Mouse (Mus musculus) thymus, adult 2 months (tissue): ENCODE measurements around the gene Akr1c14. TPM values are rescaled to one million over a fixed set of nuclear protein-coding genes. Genes with fewer than 3 reads are reported as not detected.

Experiments used
- DNase-seq: peaks from one replicate; pipeline ENCODE4 v3.0.0; 2021
- H3K27ac ChIP-seq: fragments of 200-500 bp; 2 replicates; pipeline ENCODE4 v1.5.1; 2012; ENCODE audit warnings: low read length, control low read depth; ENCODE audit not compliant: control insufficient read depth, insufficient read depth
- H3K27me3 ChIP-seq: fragments of 200-500 bp; 2 replicates; pipeline ENCODE4 v1.6.1; 2012; ENCODE audit warnings: mild to moderate bottlenecking, low read length, moderate library complexity, mixed read lengths; ENCODE audit not compliant: control insufficient read depth, insufficient read depth
- H3K36me3 ChIP-seq: fragments of 200-500 bp; 2 replicates; pipeline ENCODE4 v1.6.1; 2012; ENCODE audit warnings: mild to moderate bottlenecking, low read length, moderate library complexity; ENCODE audit not compliant: control insufficient read depth, insufficient read depth
- H3K4me1 ChIP-seq: fragments of 200-500 bp; replicated peaks from 2 replicates; pipeline ENCODE4 v1.6.1; 2012; ENCODE audit warnings: low read length; ENCODE audit not compliant: control insufficient read depth, insufficient read depth
- H3K4me3 ChIP-seq: fragments of 200-500 bp; 2 replicates; pipeline ENCODE4 v1.5.1; 2012; ENCODE audit warnings: mild to moderate bottlenecking, low read length, control low read depth, moderate library complexity; ENCODE audit not compliant: control insufficient read depth, insufficient read depth
- CTCF ChIP-seq: fragments of 200-500 bp; IDR thresholded peaks from 2 replicates; pipeline ENCODE4 v1.5.1; 2012; ENCODE audit warnings: mild to moderate bottlenecking, control low read depth, low read length, moderate library complexity, borderline replicate concordance; ENCODE audit not compliant: control insufficient read depth, poor library complexity, insufficient read depth; ENCODE audit errors: extremely low read depth
- POLR2A ChIP-seq: fragments of 200-500 bp; IDR thresholded peaks from 2 replicates; pipeline ENCODE4 v1.6.1; 2012; ENCODE audit warnings: mild to moderate bottlenecking, low read length, control low read depth, moderate library complexity; ENCODE audit not compliant: control insufficient read depth, poor library complexity, insufficient read depth; ENCODE audit errors: extremely low read depth
- WGBS: fragments of 180-500 bp; shearing (Covaris S2); methylation state at CpG from one replicate; pipeline ENCODE4 v1.1.7; 2018; 5-methylcytosine and 5-hydroxymethylcytosine counted together
- polyA plus RNA-seq: library from polyadenylated mRNA; depleted of rRNA; stranded (reverse); fragments of >200 nt; gene quantifications from 2 replicates; pipeline ENCODE4 v1.2.3, GENCODE M21; 2012; rRNA removed

Akr1c14 gene
- polyA plus RNA-seq, 1 experiment = 0.19 TPM

DNA sequence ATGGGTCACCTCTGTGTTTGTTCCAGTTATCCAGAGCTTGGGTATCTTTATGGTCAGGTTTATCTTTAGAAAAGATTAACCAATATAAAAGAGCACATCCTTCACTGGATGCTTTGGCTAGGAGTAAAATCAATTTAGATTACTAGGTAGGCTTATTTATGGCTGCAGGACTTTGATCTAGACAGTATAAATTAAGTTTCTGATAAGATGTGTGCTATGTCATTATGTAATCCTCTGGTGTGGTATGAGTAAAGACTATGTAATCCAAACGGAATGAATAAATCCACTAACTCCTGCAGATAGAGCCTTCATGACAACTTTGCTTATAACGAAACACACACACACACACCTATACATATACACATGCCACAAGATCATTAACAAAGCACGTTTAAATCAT, 82.9 kb downstream of the Akr1c14 start:
- Histone ChIP-seq H3K27me3 (no peaks in the 10 kb centered on the region), H3K36me3 (no peaks in the 10 kb centered on the region), H3K27ac (no peak overlapping the region), H3K4me1 (no peaks in the 10 kb centered on the region), H3K4me3 (no peak overlapping the region)
- 77% methylated on average over 3 of the region's 3 CpGs for WGBS
- TF ChIP-seq CTCF (no peak), POLR2A (no peak)
- no peak for DNase-seq

DNA sequence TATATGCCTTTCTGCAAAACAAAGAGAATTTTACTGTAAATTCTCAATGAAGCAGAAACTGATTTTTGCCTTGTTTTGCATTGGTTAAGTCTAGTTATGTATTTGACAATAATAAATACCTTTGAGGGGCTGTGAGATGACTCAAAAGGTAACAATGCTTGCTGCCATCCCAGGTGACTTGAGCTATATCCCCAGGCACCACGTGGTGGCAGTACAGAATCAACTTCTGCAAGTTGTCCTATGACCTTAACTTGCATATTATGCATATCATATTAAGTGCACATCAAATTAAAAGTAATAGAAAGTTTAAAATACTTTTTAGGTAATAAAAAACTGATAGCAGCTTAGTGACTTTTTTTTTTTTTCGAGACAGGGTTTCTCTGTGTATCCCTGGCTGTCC, 84.3 kb downstream of the Akr1c14 start:
- WGBS = 41% methylated on average over 2 of the region's 2 CpGs
- Histone ChIP-seq H3K27ac (no peak overlapping the region), H3K4me1 (no peaks in the 10 kb centered on the region), H3K4me3 (no peak overlapping the region), H3K36me3 (no peaks in the 10 kb centered on the region), H3K27me3 (no peaks in the 10 kb centered on the region)
- DNase-seq = peak; percentile 13
- TF ChIP-seq POLR2A (no peak), CTCF (no peak)

Other genes starting within 250 kb of the Akr1c14 start
- 3.5 and 4.9 TPM in 2 replicates for gene Calml3, start 244.7 kb upstream of the Akr1c14 start, polyA plus RNA-seq
- 0.68 and 1.5 TPM in 2 replicates for gene Calm4, start 211.3 kb upstream of the Akr1c14 start, polyA plus RNA-seq
- not detected in 2 replicates for gene Calm5, start 194.8 kb upstream of the Akr1c14 start, polyA plus RNA-seq
- gene Net1, start 130.8 kb upstream of the Akr1c14 start, polyA plus RNA-seq = 24.4 and 29.0 TPM in 2 replicates
- gene Tubal3, start 130.7 kb upstream of the Akr1c14 start, polyA plus RNA-seq = not detected in 2 replicates
- 0.15 and 0.17 TPM in 2 replicates for gene Ucn3, start 103.7 kb upstream of the Akr1c14 start, polyA plus RNA-seq
- 0.44 and 0.64 TPM in 2 replicates for gene Akr1c18, start 101.6 kb downstream of the Akr1c14 start, polyA plus RNA-seq
- gene Akr1c13, start 142.1 kb downstream of the Akr1c14 start, polyA plus RNA-seq = 3.7 and 6.0 TPM in 2 replicates
- 0.22 and 0.23 TPM in 2 replicates for gene Akr1c19, start 179.7 kb downstream of the Akr1c14 start, polyA plus RNA-seq
- gene Akr1c12, start 230.4 kb downstream of the Akr1c14 start, polyA plus RNA-seq = 0.29 and 0.31 TPM in 2 replicates